Mouse (Mus musculus) liver, postnatal 0 days (tissue): ENCODE measurements around the gene Chit1. TPM values are rescaled to one million over a fixed set of nuclear protein-coding genes. Genes with fewer than 3 reads are reported as not detected.

ENCODE experiments used
- ATAC-seq: fragments of 200-750 bp; cut with Nextera tagmentation; 2 replicates; pipeline ENCODE4 v1.8.0; 2017; ENCODE audit warnings: mild to moderate bottlenecking, moderate library complexity
- DNase-seq: peaks from one replicate; pipeline ENCODE4 v3.0.0-alpha.2; 2016
- H3K27ac ChIP-seq: fragments of 300-500 bp; sonication (generic); 2 replicates; pipeline ENCODE4 v1.5.1; 2014; ENCODE audit warnings: antibody characterized with exemption, moderate library complexity, mild to moderate bottlenecking, low read depth
- H3K27me3 ChIP-seq: fragments of 300-500 bp; sonication (generic); 2 replicates; pipeline ENCODE4 v1.6.1; 2014; ENCODE audit warnings: low read length, control low read depth, mixed read lengths; ENCODE audit not compliant: insufficient read depth
- H3K36me3 ChIP-seq: fragments of 300-500 bp; sonication (generic); replicated peaks from 2 replicates; pipeline ENCODE4 v1.6.1; 2014; ENCODE audit warnings: mild to moderate bottlenecking, control low read depth, low read length, moderate library complexity, mixed read lengths; ENCODE audit not compliant: insufficient read depth
- H3K4me1 ChIP-seq: fragments of 300-500 bp; sonication (generic); 2 replicates; pipeline ENCODE4 v1.6.1; 2014; ENCODE audit warnings: antibody characterized with exemption, mild to moderate bottlenecking, control low read depth; ENCODE audit not compliant: insufficient read depth
- H3K4me2 ChIP-seq: fragments of 300-500 bp; sonication (generic); 2 replicates; pipeline ENCODE4 v1.6.1; 2014; ENCODE audit warnings: low read depth, mild to moderate bottlenecking, low read length, moderate library complexity, mixed read lengths
- H3K4me3 ChIP-seq: fragments of 300-500 bp; sonication (generic); 2 replicates; pipeline ENCODE4 v1.5.1; 2014; ENCODE audit warnings: low read depth, low read length
- H3K9ac ChIP-seq: fragments of 300-500 bp; sonication (generic); replicated peaks from 2 replicates; pipeline ENCODE4 v1.6.1; 2014; ENCODE audit warnings: mild to moderate bottlenecking, moderate library complexity
- H3K9me3 ChIP-seq: fragments of 300-500 bp; sonication (generic); 2 replicates; pipeline ENCODE4 v1.6.1; 2016; ENCODE audit warnings: mild to moderate bottlenecking, control low read depth, low read length, mixed read lengths
- CTCF ChIP-seq: sonication (generic); IDR thresholded peaks from 2 replicates; pipeline ENCODE4 v1.5.1; 2016; ENCODE audit warnings: antibody characterized with exemption, low read depth
- EP300 ChIP-seq: IDR thresholded peaks from 2 replicates; pipeline ENCODE4 v1.6.1; 2016; ENCODE audit warnings: antibody characterized with exemption, low read depth, mild to moderate bottlenecking
- WGBS: fragments of 180-500 bp; shearing (Covaris S2); extraction: QIAGEN DNeasy Blood & Tissue Kit; methylation state at CpG from one replicate; pipeline ENCODE4 v1.1.7; 2014; ENCODE audit not compliant: insufficient replicate concordance; 5-methylcytosine and 5-hydroxymethylcytosine counted together
- polyA plus RNA-seq: library from polyadenylated mRNA; unstranded; fragments of >200 nt; fragmentation: Nextera tagmentation; extraction: Ambion mirVana; gene quantifications from 2 replicates; pipeline ENCODE4 v1.2.1, GENCODE M21; 2015

Chit1 gene
- polyA plus RNA-seq, 1 experiment from 2014 or later, result 0.26 TPM

GRCm38 (mm10) chr1:134095721-134096120 lies 15.3 kb upstream of the Chit1 start:
- Histone ChIP-seq H3K9me3 (no peaks in the 10 kb centered on the region), H3K4me1 (peaks cover 82% of the 10 kb centered on the region), H3K4me2 (no peak overlapping the region), H3K27me3 (no peaks in the 10 kb centered on the region), H3K27ac (no peak overlapping the region), H3K9ac (no peak overlapping the region; the same call in 1 of the 2 replicates), H3K4me3 (no peak overlapping the region), H3K36me3 (no peaks in the 10 kb centered on the region)
- no peak for ATAC-seq
- no peak for TF ChIP-seq CTCF
- no peak for TF ChIP-seq EP300
- 83% methylated on average over 4 of the region's 4 CpGs for WGBS
- no peak for DNase-seq

GRCm38 (mm10) chr1:134096264-134096934 lies 14.6 kb upstream of the Chit1 start:
- Histone ChIP-seq H3K4me2 (peak overlapping the region; percentile 58), H3K9ac (peak overlapping the region; percentile 27; the same call in 1 of the 2 replicates), H3K27me3 (no peaks in the 10 kb centered on the region), H3K36me3 (no peaks in the 10 kb centered on the region), H3K4me1 (peaks cover 79% of the 10 kb centered on the region), H3K27ac (peak overlapping the region; percentile 99), H3K9me3 (no peaks in the 10 kb centered on the region), H3K4me3 (no peak overlapping the region)
- ATAC-seq (no peak), DNase-seq (no peak)
- TF ChIP-seq CTCF (no peak), EP300 (no peak)
- 58% methylated on average over 14 of the region's 14 CpGs for WGBS

DNA sequence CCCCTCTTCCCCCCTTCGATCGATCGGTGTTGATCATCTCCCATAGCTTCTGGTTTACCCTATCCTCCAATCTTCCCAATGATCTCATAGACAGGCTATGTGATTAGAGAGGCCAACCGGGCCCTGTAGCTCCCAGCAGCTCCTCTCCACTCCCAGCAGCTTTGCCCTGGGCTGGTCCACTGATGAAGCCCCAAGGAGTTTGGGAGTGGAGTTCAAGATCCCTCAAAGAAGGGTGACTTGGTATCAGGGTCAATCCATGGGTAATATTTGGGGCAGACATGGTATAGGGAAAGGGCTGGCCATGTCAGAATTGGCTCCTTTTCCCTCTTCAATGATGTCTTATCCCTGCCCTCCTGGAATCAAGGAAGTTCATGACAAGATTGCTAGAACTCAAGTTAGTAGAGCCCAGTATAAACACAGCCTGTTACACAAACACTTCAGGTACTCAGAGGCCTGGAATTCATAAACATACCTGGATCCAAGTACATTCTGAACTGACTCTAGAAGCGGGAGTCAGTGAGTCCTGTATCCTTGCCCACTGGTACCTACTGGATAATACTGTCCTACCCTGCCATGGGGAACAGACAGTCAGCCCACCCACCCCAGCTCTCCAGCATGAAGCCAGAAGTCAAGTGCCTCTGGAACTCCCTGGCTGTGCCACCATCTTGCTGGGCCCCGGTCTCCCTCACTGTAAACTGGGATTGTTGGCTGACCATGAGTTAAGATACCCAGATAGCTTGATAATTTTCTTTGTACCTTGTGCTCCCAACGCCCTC lies 13.8 kb upstream of the Chit1 start:
- DNase-seq (no peak), ATAC-seq (no peak)
- Histone ChIP-seq H3K27ac (peak overlapping the region; percentile 99), H3K27me3 (no peaks in the 10 kb centered on the region), H3K9ac (peak overlapping the region; percentile 27), H3K4me2 (peak overlapping the region; percentile 75), H3K4me1 (peaks cover 71% of the 10 kb centered on the region), H3K4me3 (no peak overlapping the region), H3K9me3 (no peaks in the 10 kb centered on the region), H3K36me3 (no peaks in the 10 kb centered on the region)
- TF ChIP-seq CTCF (no peak), EP300 (no peak)
- WGBS, result 69% methylated on average over 7 of the region's 7 CpGs

DNA sequence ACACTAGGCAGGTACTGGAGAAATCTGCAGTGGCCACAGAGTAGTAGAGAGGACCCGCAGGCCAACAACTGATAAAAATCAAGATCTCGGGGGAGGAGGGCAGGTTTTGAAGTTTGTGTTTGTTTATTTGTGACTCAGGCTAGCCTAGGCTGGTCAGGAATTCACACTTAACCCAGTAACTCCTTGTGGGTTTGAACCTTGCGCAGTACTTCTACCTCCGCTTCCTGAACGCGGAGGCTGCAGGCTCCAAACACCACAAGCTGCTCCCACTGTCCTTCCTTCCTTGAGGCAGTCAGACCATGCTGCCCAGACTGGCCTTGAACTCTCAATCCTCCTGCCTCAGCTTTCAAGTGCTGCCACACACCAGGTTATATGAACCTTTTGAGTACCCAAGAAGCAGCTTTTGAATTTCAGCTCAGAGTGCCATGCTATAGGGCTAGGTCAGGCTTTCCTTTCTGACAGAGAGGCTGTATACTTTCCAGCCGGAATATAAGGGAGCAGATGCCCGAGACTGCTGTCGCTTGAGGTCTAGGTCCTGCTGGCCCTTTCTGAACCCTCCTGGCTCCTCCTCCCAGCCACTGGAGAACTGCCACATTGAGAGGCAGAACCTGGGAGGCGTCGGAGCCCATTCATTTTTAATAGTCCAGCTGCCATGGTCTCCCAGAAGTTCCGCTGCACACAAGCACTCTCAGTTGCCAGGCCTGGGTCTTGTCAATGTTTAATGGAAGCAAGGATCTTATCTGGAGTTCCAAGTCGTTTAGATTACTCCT lies 12.9 kb upstream of the Chit1 start:
- Histone ChIP-seq H3K4me2 (peak overlapping the region; percentile 75), H3K4me1 (peaks cover 65% of the 10 kb centered on the region), H3K4me3 (peak overlapping the region; percentile 47), H3K27ac (peak overlapping the region; percentile 99), H3K36me3 (no peaks in the 10 kb centered on the region), H3K9ac (peak overlapping the region; percentile 78), H3K9me3 (no peaks in the 10 kb centered on the region), H3K27me3 (no peaks in the 10 kb centered on the region)
- DNase-seq, result no peak
- no peak for TF ChIP-seq CTCF
- TF ChIP-seq EP300, result no peak
- WGBS, result 56% methylated on average over 13 of the region's 13 CpGs
- no peak for ATAC-seq

DNA sequence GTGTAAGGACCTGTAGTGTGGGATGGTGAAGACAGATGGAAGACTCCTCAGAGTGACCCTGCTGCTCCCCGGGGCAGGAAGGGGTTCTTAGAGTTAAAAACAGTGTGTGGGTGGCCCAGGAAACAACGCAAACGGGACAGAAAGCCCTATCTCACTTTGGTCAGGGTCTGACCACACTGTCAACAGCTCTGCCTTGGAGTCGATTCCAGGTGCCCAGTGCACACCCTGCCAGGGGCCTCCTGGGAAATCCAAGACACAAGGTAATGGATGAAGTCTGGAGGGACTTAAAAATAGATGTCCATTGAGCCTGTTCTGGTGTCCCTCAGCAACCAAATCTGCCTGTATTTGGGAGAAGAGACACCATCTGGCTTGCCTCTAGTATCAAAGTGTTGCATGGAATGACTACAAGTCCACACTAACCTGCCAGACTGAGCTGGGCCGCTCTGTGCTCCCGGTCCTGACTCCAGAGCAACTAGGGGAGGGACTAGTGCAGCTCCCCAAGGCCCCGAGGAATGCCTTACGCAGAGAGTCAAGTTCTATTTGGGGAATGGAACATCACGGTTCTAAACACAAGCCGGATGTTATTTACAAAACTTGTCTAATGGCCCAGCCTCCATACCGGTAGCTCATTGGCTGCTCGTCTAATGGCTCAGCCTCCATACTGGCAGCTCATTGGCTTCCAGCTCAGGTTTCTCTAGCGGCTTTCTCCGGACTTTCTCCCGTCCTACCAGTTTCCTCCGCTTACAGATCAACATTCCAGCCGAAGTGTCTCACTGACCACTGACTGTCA lies 12.1 kb upstream of the Chit1 start:
- Histone ChIP-seq H3K4me1 (peaks cover 58% of the 10 kb centered on the region), H3K9me3 (no peaks in the 10 kb centered on the region), H3K27ac (peak overlapping the region; percentile 99), H3K4me3 (peak overlapping the region; percentile 47), H3K27me3 (no peaks in the 10 kb centered on the region), H3K4me2 (peak overlapping the region; percentile 75), H3K9ac (peak overlapping the region; percentile 78), H3K36me3 (no peaks in the 10 kb centered on the region)
- ATAC-seq (peak; percentile 94), DNase-seq (peak; percentile 82)
- 2% methylated on average over 17 of the region's 17 CpGs for WGBS
- TF ChIP-seq EP300 (peak; percentile 81), CTCF (no peak)
